Mouse (Mus musculus): ENCODE results near the gene Mat2a.

DNA sequence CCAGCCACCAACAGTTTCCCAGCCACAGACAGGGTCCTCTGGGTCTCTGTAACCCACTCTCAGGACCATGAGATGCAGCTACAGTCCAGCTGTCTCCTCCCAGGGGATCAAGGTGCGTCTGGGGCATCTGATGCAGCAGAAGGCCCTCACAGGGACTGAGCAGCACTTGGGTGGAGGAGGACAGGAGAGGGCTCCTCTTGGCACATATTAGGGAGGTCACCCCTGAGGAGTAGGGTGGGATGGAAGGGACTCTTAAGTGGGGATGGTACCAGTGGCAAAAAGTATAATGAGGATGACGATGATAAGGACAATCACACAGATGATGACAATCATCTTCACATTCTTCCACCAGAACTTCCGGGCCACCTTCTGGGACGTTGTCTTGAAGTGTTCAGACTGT, 54.1 kb downstream of the Mat2a start:
- TF ChIP-seq CTCF (IDR thresholded peaks at IDR 0.05; ENCODE audit: control insufficient read depth, insufficient read depth, low read length): no peak
- TF ChIP-seq POLR2A (IDR thresholded peaks at IDR 0.05; ENCODE audit: borderline replicate concordance, control insufficient read depth, low read depth, low read length): no peak

All from bone marrow, adult 2 months (tissue).